Mouse (Mus musculus) adrenal gland, adult 2 months (tissue): ENCODE results near the gene Bcar1. TPM values are rescaled to one million over a fixed set of nuclear protein-coding genes. Genes with fewer than 3 reads are reported as not detected.

Experiments used
- DNase-seq: peaks from one replicate; pipeline ENCODE4 v3.0.0; 2021
- polyA plus RNA-seq: library from polyadenylated mRNA; depleted of rRNA; stranded (reverse); fragments of >200 nt; gene quantifications from 2 replicates; pipeline ENCODE4 v1.2.3, GENCODE M21; 2012
- total RNA-seq, 2 experiments: library from RNA; stranded (reverse); gene quantifications; 2 replicates each; pipeline ENCODE4 v1.2.3; 2021

Bcar1 gene
- total and polyA plus RNA-seq, 3 experiments = 76.9 to 204 (median 91.2) TPM

- DNase-seq = peak; percentile 87
These were observed 26.8 kb downstream of the Bcar1 start for GRCm38 (mm10) chr8:111716603-111717487.

- no peak for DNase-seq
These were observed 28.1 kb downstream of the Bcar1 start for GRCm38 (mm10) chr8:111715514-111715913.

- no peak for DNase-seq
These were observed 29.3 kb downstream of the Bcar1 start for GRCm38 (mm10) chr8:111714295-111714694.

GRCm38 (mm10) chr8:111713817-111714216, 29.8 kb downstream of the Bcar1 start:
- no peak for DNase-seq

- no peak for DNase-seq
These were observed 30.3 kb downstream of the Bcar1 start for GRCm38 (mm10) chr8:111713291-111713690.

GRCm38 (mm10) chr8:111712588-111712987, 31.0 kb downstream of the Bcar1 start:
- peak; percentile 72 for DNase-seq

- DNase-seq = no peak
These were observed 31.5 kb downstream of the Bcar1 start for GRCm38 (mm10) chr8:111712135-111712534.

- no peak for DNase-seq
These were observed 32.7 kb downstream of the Bcar1 start for GRCm38 (mm10) chr8:111710777-111711485.

GRCm38 (mm10) chr8:111709223-111709622, 34.4 kb downstream of the Bcar1 start:
- peak; percentile 53 for DNase-seq

- peak; percentile 61 for DNase-seq
These were observed 35.3 kb downstream of the Bcar1 start for GRCm38 (mm10) chr8:111708265-111708664.

- no peak for DNase-seq
These were observed 37.9 kb downstream of the Bcar1 start for GRCm38 (mm10) chr8:111705699-111706098.

- DNase-seq = no peak
These were observed 38.4 kb downstream of the Bcar1 start for GRCm38 (mm10) chr8:111705222-111705621.

GRCm38 (mm10) chr8:111704585-111704984, 39.0 kb downstream of the Bcar1 start:
- DNase-seq = no peak

GRCm38 (mm10) chr8:111701380-111701779, 42.2 kb downstream of the Bcar1 start:
- no peak for DNase-seq

- no peak for DNase-seq
These were observed 42.9 kb downstream of the Bcar1 start for GRCm38 (mm10) chr8:111700740-111701139.

- DNase-seq = no peak
These were observed 43.4 kb downstream of the Bcar1 start for GRCm38 (mm10) chr8:111700201-111700600.

- no peak for DNase-seq
These were observed 44.6 kb downstream of the Bcar1 start for GRCm38 (mm10) chr8:111699035-111699434.

GRCm38 (mm10) chr8:111697655-111698054, 46.0 kb downstream of the Bcar1 start:
- no peak for DNase-seq

- DNase-seq = no peak
These were observed 48.2 kb downstream of the Bcar1 start for GRCm38 (mm10) chr8:111695441-111695840.

- no peak for DNase-seq
These were observed 50.3 kb downstream of the Bcar1 start for GRCm38 (mm10) chr8:111693261-111693741.

- DNase-seq = no peak
These were observed 52.6 kb downstream of the Bcar1 start, which contains the start of gene Ctrb1 for GRCm38 (mm10) chr8:111690960-111691445. TSS of gene Ctrb1 (minus strand) at chr8:111691010.

- no peak for DNase-seq
These were observed 56.7 kb downstream of the Bcar1 start for GRCm38 (mm10) chr8:111686881-111687280.

- DNase-seq = no peak
These were observed 61.1 kb downstream of the Bcar1 start for GRCm38 (mm10) chr8:111682521-111682920.
